Mouse (Mus musculus) 3134 (cell line): ENCODE data around the gene Tssk3.
"Not testable (repeated sequence)": the region's sequence is repeated elsewhere in the genome, so short reads cannot be mapped to it uniquely, and the experiment has no call there.

Experiments
- DNase-seq: peaks from one replicate; pipeline ENCODE4 v3.0.0-alpha.2; 2011; ENCODE audit warnings: low spot score; ENCODE audit not compliant: insufficient read length; ENCODE audit errors: extremely low read depth

The Tssk3 gene

DNA sequence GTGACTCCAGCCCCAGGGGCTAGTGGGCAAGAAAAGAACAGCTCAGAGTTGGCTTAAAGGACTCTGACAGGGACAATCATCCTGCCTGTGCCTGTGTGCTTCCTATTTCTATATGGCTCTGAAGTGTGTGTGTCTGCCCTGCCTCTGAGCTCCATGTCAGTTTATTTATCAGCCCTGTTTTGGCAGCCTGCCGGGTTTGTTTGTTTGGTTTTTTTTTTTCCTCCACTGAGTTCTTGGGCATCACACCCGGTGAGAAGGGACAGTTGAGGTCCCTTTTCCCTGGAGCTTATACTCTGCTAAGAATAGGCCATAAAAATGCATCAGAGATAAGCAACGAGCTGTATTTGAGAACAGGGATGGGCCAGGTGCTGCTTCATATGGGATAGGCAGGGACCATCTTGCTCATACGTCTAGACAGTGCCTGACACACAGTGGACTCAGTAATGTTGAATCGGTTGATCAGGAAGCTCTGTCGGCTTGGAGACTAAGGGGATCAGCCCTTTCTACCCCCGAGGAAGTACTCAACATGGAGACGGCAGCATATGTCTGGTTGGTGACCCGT lies 11.6 kb upstream of the Tssk3 start:
- no peak for DNase-seq

DNA sequence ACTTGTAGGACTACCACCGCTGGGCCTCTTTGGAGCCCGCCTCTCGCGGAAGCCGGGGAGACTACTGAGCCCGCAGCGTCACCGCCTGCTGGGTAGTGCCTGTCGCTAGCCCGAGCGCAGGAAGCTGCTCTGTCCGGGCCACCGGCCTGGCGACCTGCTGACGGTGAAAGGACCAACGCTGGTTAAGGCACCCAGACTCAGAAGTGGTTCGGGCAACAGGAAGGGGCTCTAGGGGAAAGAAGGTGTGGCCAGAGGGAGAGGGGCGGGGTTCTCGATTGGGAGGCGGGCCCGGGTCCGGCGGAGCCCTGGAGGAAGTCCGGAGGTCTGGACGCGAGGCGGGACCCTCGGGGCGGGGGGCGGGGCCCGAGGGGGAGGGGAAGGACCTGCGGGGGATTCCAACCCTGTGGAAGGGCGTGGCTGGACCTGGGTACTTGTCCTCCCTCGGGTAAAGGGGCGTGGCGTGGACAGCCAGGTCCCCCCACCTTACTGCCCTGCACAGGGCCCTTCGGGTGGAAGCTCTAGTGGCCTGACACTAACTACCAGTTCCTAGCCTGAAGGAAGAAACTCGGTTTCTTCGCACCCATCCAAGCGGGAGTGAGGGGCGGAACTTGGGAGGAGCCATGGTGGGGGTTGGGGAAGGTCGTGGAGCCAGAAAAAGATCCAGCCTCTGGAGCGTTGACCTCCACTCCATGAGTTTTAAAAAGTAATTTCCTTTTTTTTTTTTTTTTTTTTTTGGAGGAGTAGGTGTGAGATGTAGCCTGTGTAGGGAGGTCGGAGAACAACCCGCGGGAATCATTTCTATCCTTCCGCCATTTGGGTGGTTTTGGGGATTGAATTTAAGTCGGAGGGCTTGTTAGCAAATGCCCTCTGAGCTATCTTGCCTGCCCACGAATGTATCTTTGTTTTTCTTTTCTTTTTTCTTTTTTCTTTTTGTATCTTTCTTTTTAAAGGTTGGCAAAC lies 10.1 kb upstream of the Tssk3 start:
- DNase-seq, result no peak

DNA sequence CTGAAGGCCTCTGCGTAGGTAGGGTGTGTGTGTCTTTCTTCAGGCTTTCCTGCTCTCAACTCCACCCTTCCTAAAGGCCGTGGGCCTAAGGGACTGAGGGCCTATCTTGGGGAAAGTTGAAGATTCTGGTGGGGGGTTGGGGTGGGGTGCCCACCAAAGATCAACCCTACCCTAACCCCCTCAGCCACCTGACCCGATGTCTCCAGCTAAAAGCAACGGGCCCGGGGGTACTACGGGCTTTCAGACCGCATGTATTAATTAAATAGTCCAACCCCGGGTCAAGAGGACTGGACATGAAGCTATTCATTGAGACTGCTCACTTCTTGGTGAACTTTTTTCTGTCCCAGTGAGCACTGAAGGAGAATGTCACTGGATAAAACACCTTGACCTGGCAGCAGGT lies 9.2 kb upstream of the Tssk3 start:
- DNase-seq, result no peak

DNA sequence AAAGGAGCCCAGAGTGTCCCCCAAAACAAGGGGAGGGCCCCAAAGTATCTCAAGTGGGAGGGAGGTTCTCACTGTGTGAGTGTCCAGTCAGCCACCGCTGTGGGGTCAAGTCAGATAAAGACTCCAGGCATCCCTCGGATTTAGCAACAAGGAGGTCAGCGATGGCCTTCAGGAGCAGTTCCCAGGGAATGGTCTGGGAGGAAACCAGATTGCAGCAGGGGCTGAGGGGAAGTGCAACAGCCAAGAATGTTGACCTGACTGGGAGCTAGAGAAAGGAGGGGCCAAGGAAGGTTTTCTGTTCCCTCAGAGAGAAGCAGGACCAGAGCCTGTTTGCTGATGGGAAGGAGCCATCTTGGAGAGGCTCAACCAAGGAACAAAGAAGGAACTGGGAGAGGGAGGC lies 8.1 kb upstream of the Tssk3 start:
- no peak for DNase-seq

DNA sequence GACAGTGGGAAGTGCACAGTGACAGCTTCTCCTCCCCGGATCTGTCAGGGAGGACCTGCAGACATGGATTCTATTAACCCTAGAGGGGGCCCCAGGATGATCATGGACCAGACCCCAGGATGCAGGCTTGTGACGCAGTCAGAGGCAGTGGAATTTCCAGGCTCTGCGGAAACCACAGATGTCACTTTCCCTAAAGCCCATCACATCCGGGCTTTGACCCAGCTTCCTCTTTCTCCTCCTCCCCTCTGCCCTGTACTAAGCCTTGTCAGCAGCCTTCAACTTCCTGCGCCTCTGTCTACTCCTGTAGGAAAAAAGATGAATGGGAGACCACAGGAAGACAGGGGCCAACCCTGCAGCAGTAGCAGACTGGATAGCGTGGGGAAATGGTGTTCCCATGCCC lies 5.8 kb upstream of the Tssk3 start:
- no peak for DNase-seq

DNA sequence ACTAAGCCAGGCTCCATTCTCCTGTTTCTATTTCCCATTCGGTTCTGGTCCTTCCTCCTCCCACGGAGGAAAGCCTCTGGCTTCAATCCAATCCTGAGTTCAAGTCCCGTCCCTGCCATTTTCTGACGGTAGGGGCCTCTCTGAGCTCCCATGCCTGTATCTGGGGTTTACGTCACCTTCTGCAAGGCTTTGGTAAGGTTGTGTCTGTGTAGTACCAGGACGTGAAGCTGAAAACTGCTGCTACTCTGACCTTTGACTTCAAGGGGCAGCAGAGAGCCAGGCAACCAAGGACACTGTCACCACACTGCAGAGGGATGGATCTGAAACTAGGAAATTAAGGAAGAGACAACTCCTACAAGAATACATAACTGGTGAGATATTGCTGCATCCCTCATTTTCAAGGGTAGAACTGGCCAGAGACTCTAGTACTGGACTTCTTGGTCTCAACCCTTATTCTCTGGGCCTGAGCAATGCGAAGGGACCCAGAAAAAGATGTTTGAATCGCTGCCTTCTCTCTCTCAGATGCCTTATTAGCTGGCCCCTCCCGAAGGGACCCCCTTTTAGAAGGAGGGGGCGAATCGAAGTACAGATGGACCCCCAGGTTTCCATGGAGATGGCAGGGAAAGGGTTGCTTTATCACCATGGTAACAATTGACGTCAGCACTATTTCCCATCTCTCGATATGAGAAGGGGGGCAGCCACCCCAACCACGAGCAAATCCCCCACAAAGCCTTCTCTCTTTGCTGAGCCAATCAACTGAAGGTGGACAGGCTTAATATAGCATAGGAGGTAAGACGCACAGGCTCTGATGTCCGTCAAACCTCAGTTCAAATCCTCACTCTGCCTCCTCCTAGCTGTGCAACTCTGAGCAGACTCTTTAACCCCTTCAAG lies 5.1 kb upstream of the Tssk3 start:
- DNase-seq, result no peak

DNA sequence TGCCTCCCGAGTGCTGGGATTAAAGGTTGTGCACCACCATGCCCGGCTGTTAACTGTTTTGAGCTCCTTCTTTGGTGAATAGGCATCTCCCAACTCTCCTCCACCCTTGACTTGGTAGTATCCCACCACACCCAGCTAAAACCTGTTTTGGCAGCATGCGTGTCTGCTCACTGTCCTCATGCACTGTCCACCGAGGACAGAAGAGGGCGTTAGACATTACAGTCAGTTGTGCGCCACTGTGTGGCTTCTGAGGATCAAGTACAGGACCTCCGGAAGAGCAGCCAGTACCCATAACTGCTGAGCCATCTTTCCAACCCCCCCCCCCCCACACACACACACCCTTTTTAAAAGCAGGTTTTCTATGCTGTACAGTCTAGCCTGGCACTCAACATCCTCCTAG lies 3.9 kb upstream of the Tssk3 start:
- DNase-seq, result no peak

DNA sequence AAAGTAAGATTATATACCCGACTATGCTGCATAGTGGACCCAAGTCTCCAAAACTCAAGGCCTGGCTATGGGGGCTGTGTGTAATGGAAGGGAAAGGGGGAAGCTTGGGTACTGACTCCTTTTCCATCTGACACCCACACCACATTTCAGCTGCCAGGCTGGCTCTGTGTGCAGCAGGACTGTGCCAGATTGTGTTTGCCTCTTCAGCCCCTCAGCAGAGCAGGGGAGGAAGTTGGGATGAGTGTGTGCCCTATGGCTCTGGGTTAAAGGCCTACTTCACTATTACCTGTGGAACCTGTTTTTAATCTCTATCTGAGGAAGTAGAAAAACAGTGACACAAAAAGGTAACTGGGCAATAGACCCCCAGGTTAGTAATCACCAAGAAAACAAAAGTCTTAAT lies 9.7 kb downstream of the Tssk3 start:
- DNase-seq, result no peak

DNA sequence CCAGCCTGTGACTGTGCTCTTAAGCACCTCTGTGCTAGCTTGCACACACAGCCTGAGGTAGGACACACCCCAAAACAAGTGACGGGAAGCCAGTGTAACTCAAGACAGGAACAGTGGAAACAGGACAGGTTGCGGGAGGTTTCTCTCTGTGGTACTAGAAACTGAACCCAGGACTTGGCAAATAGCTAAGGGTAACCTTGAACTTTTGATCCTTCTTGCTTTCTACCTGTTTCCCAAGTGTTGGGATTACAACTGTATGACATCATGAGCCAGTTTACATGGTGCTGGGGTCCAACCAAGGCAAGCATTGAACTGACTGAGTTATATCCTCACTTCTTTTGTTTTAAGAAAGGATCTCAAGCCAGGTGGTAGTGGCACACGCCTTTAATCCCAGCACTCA lies 11.0 kb downstream of the Tssk3 start:
- no peak for DNase-seq

DNA sequence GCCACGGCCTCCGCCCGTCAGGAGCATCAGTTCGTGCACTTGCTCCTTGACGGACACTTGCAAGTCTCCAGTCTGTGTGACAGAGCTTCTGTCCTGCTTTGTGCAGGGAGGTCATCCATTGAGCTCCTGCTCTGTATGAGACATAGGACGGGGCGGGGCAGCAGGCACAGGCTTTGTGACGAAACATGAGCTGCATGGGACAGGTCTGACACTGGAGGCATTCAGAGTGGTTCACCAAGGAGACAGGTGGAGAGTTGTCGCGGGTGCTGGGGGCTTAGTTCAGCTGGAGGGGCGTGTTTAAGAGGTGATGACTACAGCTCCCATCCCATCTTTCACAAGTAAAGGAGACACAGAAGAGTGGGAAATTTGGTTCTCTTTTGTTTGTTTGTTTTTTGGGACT lies 14.8 kb downstream of the Tssk3 start:
- no peak for DNase-seq

DNA sequence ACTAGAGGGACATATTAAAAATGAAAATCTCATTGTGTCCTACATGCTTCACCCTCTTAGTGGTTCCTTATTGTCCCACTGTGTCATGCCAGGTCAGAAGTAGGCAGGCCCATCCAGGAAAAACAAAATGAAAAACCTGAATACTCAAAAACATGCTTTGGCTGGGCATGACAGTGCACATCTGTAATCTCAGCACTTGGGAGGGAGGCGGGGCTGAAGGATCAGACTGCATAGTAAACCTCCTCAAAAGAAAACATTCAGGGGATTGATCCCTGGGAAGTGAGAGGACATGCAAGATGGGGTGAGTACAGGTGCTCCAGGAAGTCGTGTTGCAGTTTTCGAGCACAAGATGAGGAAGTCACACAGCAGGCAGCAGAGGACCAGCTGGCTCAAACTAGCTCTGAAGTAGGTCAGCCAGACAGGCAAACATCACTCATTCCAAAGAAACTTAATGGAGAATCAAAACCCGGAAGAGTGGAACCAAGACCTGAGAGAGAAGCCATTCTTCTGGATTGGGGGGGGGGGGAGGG lies 26.5 kb downstream of the Tssk3 start:
- no peak for DNase-seq

DNA sequence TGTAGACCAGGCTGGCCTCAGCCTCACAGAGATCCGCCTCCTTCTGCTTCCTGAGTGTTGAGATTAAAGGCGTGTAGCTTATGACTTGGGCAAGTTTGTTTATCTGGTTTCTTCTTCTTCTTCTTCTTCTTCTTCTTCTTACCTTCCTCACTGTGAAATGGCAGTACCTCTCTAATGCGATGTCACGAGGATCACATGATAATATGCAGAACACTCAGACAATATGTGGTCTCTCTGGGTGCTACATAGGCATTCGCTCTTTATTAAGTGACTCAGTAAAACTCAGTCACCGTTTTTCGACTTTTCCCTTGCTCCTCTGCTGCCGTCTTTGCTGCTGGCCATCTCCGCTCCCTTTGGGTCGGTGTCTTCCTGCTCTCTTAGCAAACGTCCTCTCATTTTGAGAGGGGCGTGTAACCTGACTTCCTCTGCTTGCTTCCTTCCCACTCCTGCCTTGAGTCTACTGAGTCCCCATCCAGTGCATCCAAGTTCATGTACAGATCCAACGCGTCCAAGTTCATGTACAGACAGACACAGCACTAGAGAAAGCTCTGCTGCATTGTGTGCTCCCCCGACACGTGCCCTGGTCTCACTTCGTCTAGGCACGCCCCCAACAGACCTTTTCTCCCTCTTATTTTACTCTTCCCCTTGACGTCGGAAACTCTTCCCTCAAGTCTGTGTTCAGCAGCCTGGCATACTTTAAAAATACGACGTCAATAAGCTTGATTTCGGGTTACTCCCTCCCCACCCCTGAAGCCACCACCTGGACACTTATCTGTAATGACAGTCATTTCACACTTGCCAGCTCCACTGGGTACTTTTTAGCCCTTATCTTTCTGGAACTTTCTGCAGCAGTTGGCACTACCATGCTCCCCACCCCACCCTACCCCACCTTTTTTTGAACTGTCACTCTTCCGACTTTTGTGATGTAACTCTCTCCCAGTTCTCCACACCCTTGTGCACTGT lies 27.4 kb downstream of the Tssk3 start:
- DNase-seq, result no peak

DNA sequence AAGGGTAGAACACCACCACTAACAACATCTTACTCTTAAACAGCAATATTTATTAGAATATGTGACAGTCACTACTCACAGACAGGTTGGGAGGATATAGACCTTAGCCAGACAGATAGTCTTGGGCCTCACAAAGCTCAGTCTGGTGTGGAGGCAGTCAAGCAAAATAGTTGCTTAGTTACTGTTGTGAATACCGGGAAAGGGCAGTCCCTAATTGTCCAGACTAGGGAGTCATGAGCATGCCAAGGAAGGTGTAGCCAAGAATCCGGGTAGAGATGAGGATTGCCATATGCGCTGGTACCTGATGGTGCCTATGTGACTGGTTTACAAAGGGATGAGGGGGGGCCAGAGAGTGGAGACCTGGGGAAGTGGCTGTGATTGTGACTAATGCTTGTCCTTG lies 28.7 kb downstream of the Tssk3 start:
- DNase-seq, result no peak

DNA sequence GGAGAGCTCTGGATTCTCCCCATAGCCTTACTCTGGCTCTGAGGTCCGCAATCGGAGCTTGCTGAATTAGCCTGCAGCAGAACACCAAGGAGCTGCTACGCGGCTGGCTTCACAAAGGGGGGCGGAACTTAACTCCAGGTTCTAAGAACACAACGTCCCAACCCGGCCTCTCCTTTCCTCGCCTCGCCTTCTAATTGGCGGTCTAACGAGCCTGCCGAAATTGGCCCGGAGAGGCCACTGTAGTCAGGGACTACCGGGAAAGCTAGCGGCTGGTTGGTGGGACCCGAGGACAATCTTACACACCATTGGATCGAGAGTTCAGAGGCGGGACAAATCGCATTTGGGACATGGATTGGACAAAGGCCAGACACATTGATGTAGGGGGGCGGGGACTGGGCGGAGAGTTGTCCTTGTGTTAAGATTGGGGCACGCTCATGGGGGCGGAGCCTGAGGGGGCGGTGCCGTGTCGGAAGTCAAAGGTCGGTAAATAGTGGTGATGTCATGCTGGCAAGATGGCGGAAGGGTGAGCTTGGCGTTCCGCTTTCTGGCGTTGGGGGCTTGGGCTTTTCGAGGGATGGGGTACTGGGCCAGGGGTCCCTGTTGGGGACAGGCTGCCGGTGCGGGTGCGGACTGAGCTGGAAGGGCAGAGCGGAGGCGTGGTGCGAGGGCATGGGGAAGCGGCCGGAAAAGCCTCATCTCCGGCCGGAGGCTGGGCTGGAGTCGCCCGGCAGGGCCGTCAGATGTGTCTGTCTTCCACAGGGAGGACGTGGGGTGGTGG lies 29.4 kb downstream of the Tssk3 start, which contains the start of gene Bsdc1:
Bsdc1 (plus strand) TSS at position 399 of the 778 bp plus-strand sequence.
- peak; percentile 97 for DNase-seq

DNA sequence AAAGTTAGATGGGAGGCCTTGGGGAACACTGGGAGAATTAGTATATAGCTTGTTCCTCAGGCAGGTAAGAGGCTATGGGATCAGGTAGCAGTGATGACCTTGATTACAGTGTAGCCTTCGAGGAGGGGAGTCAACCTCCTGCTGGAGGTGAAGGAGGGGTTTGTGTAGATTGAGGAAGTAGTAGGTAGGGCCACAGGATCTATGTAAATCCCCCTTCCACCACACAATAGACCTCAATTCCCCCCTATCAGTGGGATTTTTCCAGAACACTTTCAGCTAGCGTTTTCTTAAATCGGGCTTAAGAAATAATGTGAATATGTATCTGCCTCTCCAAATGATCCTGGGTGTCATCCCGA lies 30.0 kb downstream of the Tssk3 start:
- DNase-seq, result no peak

DNA sequence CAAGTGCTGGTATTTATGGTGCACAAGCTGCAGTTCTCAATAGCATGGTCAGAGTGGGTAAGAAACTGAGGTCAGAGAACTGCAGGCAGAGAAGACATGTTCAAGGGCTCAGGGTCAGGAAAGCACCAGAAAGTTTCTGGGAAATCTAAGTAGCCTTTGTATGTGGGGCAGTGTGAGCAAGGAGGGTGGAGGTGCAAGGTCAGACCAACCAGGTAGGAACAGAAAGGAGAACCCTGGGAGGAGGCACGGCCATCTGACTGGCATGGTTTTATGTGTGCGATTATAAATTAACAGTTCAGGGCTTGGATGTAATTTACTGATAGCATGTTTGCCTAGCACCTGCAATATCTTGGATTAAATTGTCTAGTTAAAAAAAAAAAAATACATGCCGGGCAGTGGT lies 31.1 kb downstream of the Tssk3 start:
- DNase-seq, result no peak

DNA sequence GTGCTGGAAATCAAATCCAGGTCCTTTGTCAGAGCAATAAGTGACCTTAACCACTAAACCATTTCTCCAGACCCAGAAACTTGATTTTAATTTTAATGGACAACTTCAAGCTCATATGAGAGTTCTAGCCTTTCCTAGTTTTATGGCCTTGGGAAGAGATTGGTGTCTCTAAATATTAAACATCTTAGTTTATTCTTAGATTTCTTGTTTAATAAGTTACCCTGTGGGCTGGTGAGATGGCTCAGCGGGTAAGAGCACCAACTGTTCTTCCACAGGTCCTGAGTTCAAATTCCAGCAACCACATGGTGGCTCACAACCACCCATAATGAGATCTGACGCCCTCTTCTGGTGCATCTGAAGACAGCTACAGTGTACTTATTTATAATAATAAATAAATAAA lies 33.5 kb downstream of the Tssk3 start:
- not testable (repeated sequence) for DNase-seq

DNA sequence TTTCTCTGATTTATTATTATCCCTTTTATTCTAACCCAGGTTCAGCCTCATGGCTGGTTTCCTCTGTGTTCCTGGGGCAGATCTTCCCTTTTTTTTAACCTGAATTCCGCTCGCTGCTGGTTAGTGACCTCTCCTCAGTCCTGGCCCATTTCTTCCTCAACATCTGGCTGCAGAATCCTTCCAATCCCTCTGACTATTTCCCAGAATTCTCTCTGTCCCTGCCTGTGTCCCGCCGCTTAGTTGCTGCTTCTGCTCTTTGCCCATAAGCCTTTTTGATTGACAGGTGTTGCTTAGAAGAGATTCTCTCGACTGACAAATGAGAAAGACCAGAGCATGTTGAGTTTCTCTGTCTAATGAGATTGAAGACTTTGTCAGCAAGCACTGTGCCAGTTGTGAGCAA lies 34.7 kb downstream of the Tssk3 start:
- no peak for DNase-seq

DNA sequence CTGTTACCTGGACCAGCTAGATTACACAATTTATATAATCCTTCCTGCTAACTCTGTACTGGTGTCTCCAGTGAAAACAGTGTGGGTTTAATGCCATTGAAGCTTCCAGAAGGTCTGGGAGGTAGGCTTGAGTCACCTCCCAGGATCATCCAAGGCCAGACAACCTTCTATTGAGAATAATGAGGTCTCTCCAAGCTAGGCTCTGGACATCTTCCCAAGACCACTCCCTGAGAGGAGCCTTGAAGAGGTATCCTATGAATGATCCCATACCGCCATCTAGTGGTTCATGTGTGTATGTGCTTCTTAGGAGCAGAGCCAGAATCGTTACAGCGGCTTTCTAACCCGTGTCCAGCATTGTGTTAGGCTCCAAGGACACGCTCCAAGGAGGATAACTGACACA lies 35.6 kb downstream of the Tssk3 start:
- peak; percentile 42 for DNase-seq
